Mouse (Mus musculus) thymus, adult 2 months (tissue): ENCODE data around the gene Cr1l. TPM values are rescaled to one million over a fixed set of nuclear protein-coding genes. Genes with fewer than 3 reads are reported as not detected.
A peak's percentile ranks its signal among the peaks of the same experiment; 100 is the strongest.

Experiments used
- DNase-seq: peaks from one replicate; pipeline ENCODE4 v3.0.0; 2021
- H3K27ac ChIP-seq: fragments of 200-500 bp; 2 replicates; pipeline ENCODE4 v1.5.1; 2012; ENCODE audit warnings: low read length, control low read depth; ENCODE audit not compliant: control insufficient read depth, insufficient read depth
- H3K27me3 ChIP-seq: fragments of 200-500 bp; 2 replicates; pipeline ENCODE4 v1.6.1; 2012; ENCODE audit warnings: mild to moderate bottlenecking, low read length, moderate library complexity, mixed read lengths; ENCODE audit not compliant: control insufficient read depth, insufficient read depth
- H3K36me3 ChIP-seq: fragments of 200-500 bp; 2 replicates; pipeline ENCODE4 v1.6.1; 2012; ENCODE audit warnings: mild to moderate bottlenecking, low read length, moderate library complexity; ENCODE audit not compliant: control insufficient read depth, insufficient read depth
- H3K4me1 ChIP-seq: fragments of 200-500 bp; replicated peaks from 2 replicates; pipeline ENCODE4 v1.6.1; 2012; ENCODE audit warnings: low read length; ENCODE audit not compliant: control insufficient read depth, insufficient read depth
- H3K4me3 ChIP-seq: fragments of 200-500 bp; 2 replicates; pipeline ENCODE4 v1.5.1; 2012; ENCODE audit warnings: mild to moderate bottlenecking, low read length, control low read depth, moderate library complexity; ENCODE audit not compliant: control insufficient read depth, insufficient read depth
- CTCF ChIP-seq: fragments of 200-500 bp; IDR thresholded peaks from 2 replicates; pipeline ENCODE4 v1.5.1; 2012; ENCODE audit warnings: mild to moderate bottlenecking, control low read depth, low read length, moderate library complexity, borderline replicate concordance; ENCODE audit not compliant: control insufficient read depth, poor library complexity, insufficient read depth; ENCODE audit errors: extremely low read depth
- POLR2A ChIP-seq: fragments of 200-500 bp; IDR thresholded peaks from 2 replicates; pipeline ENCODE4 v1.6.1; 2012; ENCODE audit warnings: mild to moderate bottlenecking, low read length, control low read depth, moderate library complexity; ENCODE audit not compliant: control insufficient read depth, poor library complexity, insufficient read depth; ENCODE audit errors: extremely low read depth
- WGBS: fragments of 180-500 bp; shearing (Covaris S2); methylation state at CpG from one replicate; pipeline ENCODE4 v1.1.7; 2018; 5-methylcytosine and 5-hydroxymethylcytosine counted together
- polyA plus RNA-seq: library from polyadenylated mRNA; depleted of rRNA; stranded (reverse); fragments of >200 nt; gene quantifications from 2 replicates; pipeline ENCODE4 v1.2.3, GENCODE M21; 2012

Cr1l gene
- polyA plus RNA-seq, 1 experiment = 66.8 TPM

- Histone ChIP-seq H3K27me3 (no peaks in the 10 kb centered on the region), H3K36me3 (peaks cover 23% of the 10 kb centered on the region), H3K27ac (no peak overlapping the region), H3K4me3 (no peak overlapping the region), H3K4me1 (no peaks in the 10 kb centered on the region)
- TF ChIP-seq POLR2A (no peak), CTCF (no peak)
- DNase-seq = no peak
- WGBS = 79% methylated on average over 1 of the region's 1 CpGs
These were observed 1.5 kb downstream of the Cr1l start for GRCm38 (mm10) chr1:195129867-195130266.

GRCm38 (mm10) chr1:195114414-195114813, 17.0 kb downstream of the Cr1l start:
- no peak for TF ChIP-seq POLR2A
- TF ChIP-seq CTCF = no peak
- WGBS = 100% methylated on average over 1 of the region's 1 CpGs

DNA sequence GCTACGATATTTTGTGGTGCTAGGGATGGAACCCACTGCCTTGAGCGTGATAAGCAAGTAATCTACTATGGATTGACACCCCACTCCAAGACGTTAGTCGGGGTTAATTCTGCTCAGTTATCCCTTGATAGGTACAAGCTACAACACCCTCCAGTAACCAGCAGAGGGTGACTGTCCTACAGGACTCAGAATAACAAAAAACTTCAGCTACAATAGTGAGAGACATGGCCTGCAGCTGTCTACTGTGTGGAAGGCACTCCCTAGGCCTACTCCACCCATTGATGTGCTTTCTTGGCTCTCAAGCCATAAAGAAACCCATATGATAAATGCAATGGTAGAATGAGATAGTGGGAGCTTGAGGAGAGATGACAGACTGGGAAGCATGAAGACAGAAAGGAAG, 17.8 kb downstream of the Cr1l start:
- H3K4me1 ChIP-seq = no peaks in the 10 kb centered on the region
- no peak for TF ChIP-seq POLR2A
- TF ChIP-seq CTCF = no peak
- peaks cover 58% of the 10 kb centered on the region for H3K36me3 ChIP-seq
- no peak for DNase-seq
- no peak overlapping the region for H3K4me3 ChIP-seq
- H3K27ac ChIP-seq = no peak overlapping the region
- 96% methylated on average over 4 of the region's 4 CpGs for WGBS
- no peaks in the 10 kb centered on the region for H3K27me3 ChIP-seq

More at GRCm38 (mm10) chr1:195114414-195114813, 17.0 kb downstream of the Cr1l start:
- no peak for DNase-seq
- Histone ChIP-seq H3K27me3 (no peaks in the 10 kb centered on the region), H3K36me3 (peaks cover 58% of the 10 kb centered on the region), H3K4me3 (no peak overlapping the region), H3K27ac (no peak overlapping the region), H3K4me1 (no peaks in the 10 kb centered on the region)

DNA sequence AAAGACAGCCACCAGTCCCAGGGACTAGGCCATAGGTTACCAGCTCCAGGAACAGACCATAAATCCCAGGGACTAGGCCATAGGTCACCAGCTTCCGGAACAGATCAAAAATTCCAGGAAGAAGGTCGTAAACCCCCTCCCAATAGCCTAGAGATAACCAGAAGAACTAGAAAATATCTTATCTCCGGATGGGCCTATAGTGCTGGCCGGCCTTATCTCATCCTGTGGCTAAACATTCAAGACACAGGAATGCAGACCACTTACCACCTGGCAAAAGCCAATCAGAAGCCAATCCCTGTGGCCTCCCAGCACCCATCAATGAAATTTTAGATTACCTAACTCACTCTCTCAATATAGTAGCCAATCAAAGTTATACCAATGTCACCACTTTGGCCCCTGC, 30.7 kb downstream of the Cr1l start:
- Histone ChIP-seq H3K27ac (no peak overlapping the region), H3K4me1 (no peaks in the 10 kb centered on the region), H3K36me3 (peaks cover 23% of the 10 kb centered on the region), H3K4me3 (no peak overlapping the region), H3K27me3 (no peaks in the 10 kb centered on the region)
- DNase-seq = no peak
- TF ChIP-seq CTCF (no peak), POLR2A (no peak)
- 96% methylated on average over 4 of the region's 4 CpGs for WGBS

DNA sequence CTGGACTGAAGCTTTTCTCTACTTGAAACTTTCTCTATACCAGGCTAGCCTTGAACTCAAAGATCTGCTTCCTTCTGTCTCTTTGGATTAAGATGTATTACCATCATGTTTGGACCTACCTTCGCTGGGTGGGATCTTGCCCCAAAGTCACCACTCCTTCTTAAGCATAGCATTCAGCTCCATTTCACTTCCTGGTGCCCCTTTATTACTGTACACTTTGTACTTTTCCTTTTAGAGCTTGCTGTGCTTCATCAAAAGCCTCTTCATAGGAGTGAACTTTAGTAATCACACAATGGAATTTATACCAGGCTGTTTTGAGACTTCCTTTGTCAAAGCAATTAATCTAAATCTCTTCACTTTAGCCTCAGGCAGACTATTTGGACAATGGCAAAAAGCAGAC, 33.4 kb downstream of the Cr1l start:
- DNase-seq = no peak
- WGBS = 94% methylated on average over 1 of the region's 1 CpGs
- peaks cover 8% of the 10 kb centered on the region; the same call in 1 of the 2 replicates for H3K36me3 ChIP-seq
- H3K4me3 ChIP-seq = no peak overlapping the region
- H3K27me3 ChIP-seq = no peaks in the 10 kb centered on the region
- TF ChIP-seq CTCF (no peak), POLR2A (no peak)
- H3K27ac ChIP-seq = no peak overlapping the region
- no peaks in the 10 kb centered on the region for H3K4me1 ChIP-seq

- peak; percentile 73 for DNase-seq
- peak within 1 kb of the TSS; percentile 70 for H3K4me3 ChIP-seq
- no peaks in the 10 kb centered on the region for H3K27me3 ChIP-seq
- H3K27ac ChIP-seq = peak within 1 kb of the TSS; percentile 69
- WGBS = 5% methylated on average over 14 of the region's 14 CpGs
- H3K4me1 ChIP-seq = peaks cover 6% of the 10 kb centered on the region; the same call in 1 of the 2 replicates
- TF ChIP-seq POLR2A (no peak), CTCF (no peak)
- no peaks in the 10 kb centered on the region for H3K36me3 ChIP-seq
These were observed 39.1 kb downstream of the Cr1l start, which contains the start of gene Cd46 for GRCm38 (mm10) chr1:195092220-195092720. Gene Cd46 (minus strand): TSS chr1:195092249.

DNA sequence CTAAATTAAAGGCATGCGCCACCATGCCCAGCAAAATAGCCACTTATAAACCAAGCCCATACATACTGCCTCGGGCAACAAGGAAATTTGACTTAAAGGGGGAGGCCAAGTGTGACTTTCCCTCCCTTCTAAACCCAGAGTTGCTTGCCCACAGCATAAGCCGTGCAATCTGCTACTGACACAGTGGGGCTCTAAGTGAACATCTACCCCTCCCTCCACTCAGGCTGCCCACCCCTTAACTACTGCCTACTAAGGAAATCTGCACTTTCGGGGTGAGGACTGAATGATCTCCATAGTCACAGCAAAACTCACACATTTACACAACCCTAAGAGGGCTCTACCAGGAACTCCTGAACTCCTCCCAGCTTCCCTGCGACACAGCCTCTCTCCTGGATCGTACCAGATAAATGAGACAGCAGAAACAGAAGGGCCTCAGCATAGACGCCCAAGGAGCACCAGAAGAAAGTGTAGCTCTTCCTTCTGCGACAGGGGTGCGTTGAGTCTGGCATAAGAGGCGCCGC, 39.6 kb downstream of the Cr1l start:
- TF ChIP-seq POLR2A (no peak), CTCF (no peak)
- Histone ChIP-seq H3K27me3 (no peaks in the 10 kb centered on the region), H3K36me3 (no peaks in the 10 kb centered on the region), H3K27ac (peak overlapping the region; percentile 69), H3K4me1 (peaks cover 6% of the 10 kb centered on the region; the same call in 1 of the 2 replicates), H3K4me3 (peak overlapping the region; percentile 70)
- 15% methylated on average over 11 of the region's 11 CpGs for WGBS
- DNase-seq = no peak
